Mouse (Mus musculus): Measurements from ENCODE around the gene Cdh8. TPM values are rescaled to one million over a fixed set of nuclear protein-coding genes. Genes with fewer than 3 reads are reported as not detected.

The Cdh8 gene
- not detected for polyA plus RNA-seq (2012; fragmentation: generic; extraction: Trizol)

GRCm38 (mm10) chr8:99415966-99416781 is at the start of gene Cdh8:
Cdh8 (minus strand) TSS chr8:99416471.

